Mouse (Mus musculus) hindbrain, embryonic 13.5 days (tissue): ENCODE data around the gene Slc5a10. TPM values are rescaled to one million over a fixed set of nuclear protein-coding genes. Genes with fewer than 3 reads are reported as not detected.
A peak's percentile ranks its signal among the peaks of the same experiment; 100 is the strongest.

ENCODE experiments used
- ATAC-seq: fragments of 200-750 bp; cut with Nextera tagmentation; 2 replicates; pipeline ENCODE4 v1.8.0; 2017; ENCODE audit warnings: moderate TSS enrichment; ENCODE audit not compliant: low FRiP score
- H3K27ac ChIP-seq: fragments of 300-500 bp; sonication (generic); 2 replicates; pipeline ENCODE4 v1.5.1; 2015; ENCODE audit warnings: inconsistent platforms, mild to moderate bottlenecking, moderate library complexity
- H3K27me3 ChIP-seq: fragments of 300-500 bp; sonication (generic); 2 replicates; pipeline ENCODE4 v1.6.1; 2015; ENCODE audit warnings: mild to moderate bottlenecking, inconsistent platforms
- H3K36me3 ChIP-seq: fragments of 300-500 bp; sonication (generic); 2 replicates; pipeline ENCODE4 v1.6.1; 2015; ENCODE audit warnings: mild to moderate bottlenecking, inconsistent platforms
- H3K4me1 ChIP-seq: fragments of 300-500 bp; sonication (generic); replicated peaks from 2 replicates; pipeline ENCODE4 v1.6.1; 2015; ENCODE audit warnings: inconsistent platforms
- H3K4me2 ChIP-seq: fragments of 300-500 bp; sonication (generic); 2 replicates; pipeline ENCODE4 v1.6.1; 2015; ENCODE audit warnings: inconsistent platforms, mild to moderate bottlenecking, moderate library complexity
- H3K4me3 ChIP-seq: fragments of 300-500 bp; sonication (generic); 2 replicates; pipeline ENCODE4 v1.5.1; 2015; ENCODE audit warnings: mild to moderate bottlenecking, inconsistent platforms
- H3K9ac ChIP-seq: fragments of 300-500 bp; sonication (generic); 2 replicates; pipeline ENCODE4 v1.6.1; 2015; ENCODE audit warnings: mild to moderate bottlenecking, inconsistent platforms
- H3K9me3 ChIP-seq: fragments of 300-500 bp; sonication (generic); 2 replicates; pipeline ENCODE4 v1.6.1; 2016; ENCODE audit warnings: inconsistent platforms
- WGBS: fragments of 180-500 bp; shearing (Covaris S2); methylation state at CpG from one replicate; pipeline ENCODE4 v1.1.7; 2015; 5-methylcytosine and 5-hydroxymethylcytosine counted together
- polyA plus RNA-seq: library from polyadenylated mRNA; unstranded; fragments of >200 nt; fragmentation: Nextera tagmentation; extraction: Ambion mirVana; gene quantifications from 2 replicates; pipeline ENCODE4 v1.2.1, GENCODE M21; 2015

Slc5a10 gene
- polyA plus RNA-seq, result not detected in 2 replicates

- WGBS, result 95% methylated on average over 3 of the region's 3 CpGs
- Histone ChIP-seq H3K4me2 (no peak within 1 kb of the TSS), H3K27ac (no peak within 1 kb of the TSS), H3K27me3 (no peaks in the 10 kb centered on the region), H3K9ac (no peak within 1 kb of the TSS), H3K4me3 (no peak within 1 kb of the TSS), H3K36me3 (no peaks in the 10 kb centered on the region), H3K9me3 (no peaks in the 10 kb centered on the region), H3K4me1 (peaks cover 9% of the 10 kb centered on the region)
- no peak for ATAC-seq
These were observed at the start of gene Slc5a10 for GRCm38 (mm10) chr11:61720636-61721035. Gene Slc5a10, minus strand, starts transcription at chr11:61720826.

- Histone ChIP-seq H3K4me2 (peak within 1 kb of the TSS; percentile 70), H3K9me3 (no peaks in the 10 kb centered on the region)
- WGBS, result under 1% methylated on average over 51 of the region's 51 CpGs
These were observed 41.2 kb upstream of the Slc5a10 start, which contains the start of gene Prpsap2 for GRCm38 (mm10) chr11:61761584-61762407. Gene Prpsap2, minus strand, starts transcription at chr11:61762088.

GRCm38 (mm10) chr11:61760518-61760917, 39.9 kb upstream of the Slc5a10 start:
- WGBS, result 72% methylated on average over 5 of the region's 5 CpGs

More at GRCm38 (mm10) chr11:61761584-61762407, 41.2 kb upstream of the Slc5a10 start, which contains the start of gene Prpsap2:
- H3K4me3 ChIP-seq, result peak within 1 kb of the TSS; percentile 58
- peak within 1 kb of the TSS; percentile 79 for H3K9ac ChIP-seq
- H3K36me3 ChIP-seq, result 0 out of 2 replicates have a peak, but pooled peaks cover 5% of the 10 kb centered on the region
- H3K4me1 ChIP-seq, result peaks cover 24% of the 10 kb centered on the region
- H3K27me3 ChIP-seq, result no peaks in the 10 kb centered on the region
- peak within 1 kb of the TSS; percentile 91 for H3K27ac ChIP-seq
- ATAC-seq, result peak; percentile 93

GRCm38 (mm10) chr11:61757151-61757550, 36.5 kb upstream of the Slc5a10 start:
- no peaks in the 10 kb centered on the region for H3K27me3 ChIP-seq
- no peak overlapping the region for H3K27ac ChIP-seq
- no peaks in the 10 kb centered on the region for H3K9me3 ChIP-seq
- no peak for ATAC-seq
- H3K4me3 ChIP-seq, result no peak overlapping the region
- no peak overlapping the region for H3K9ac ChIP-seq
- no peak overlapping the region for H3K4me2 ChIP-seq
- peaks cover 43% of the 10 kb centered on the region for H3K36me3 ChIP-seq
- 85% methylated on average over 2 of the region's 2 CpGs for WGBS
- H3K4me1 ChIP-seq, result peaks cover 24% of the 10 kb centered on the region

More at GRCm38 (mm10) chr11:61760518-61760917, 39.9 kb upstream of the Slc5a10 start:
- Histone ChIP-seq H3K4me2 (peak overlapping the region; percentile 70), H3K27ac (no peak overlapping the region), H3K36me3 (peaks cover 15% of the 10 kb centered on the region), H3K4me1 (peaks cover 24% of the 10 kb centered on the region), H3K27me3 (no peaks in the 10 kb centered on the region), H3K9me3 (no peaks in the 10 kb centered on the region), H3K4me3 (peak overlapping the region; percentile 58), H3K9ac (no peak overlapping the region)
- ATAC-seq, result no peak

- Histone ChIP-seq H3K4me2 (no peak overlapping the region), H3K4me1 (no peaks in the 10 kb centered on the region; the same call in 1 of the 2 replicates), H3K27ac (no peak overlapping the region), H3K4me3 (no peak overlapping the region), H3K27me3 (no peaks in the 10 kb centered on the region), H3K36me3 (peaks cover 84% of the 10 kb centered on the region), H3K9me3 (no peaks in the 10 kb centered on the region), H3K9ac (no peak overlapping the region)
- 83% methylated on average over 5 of the region's 5 CpGs for WGBS
- no peak for ATAC-seq
These were observed 31.0 kb upstream of the Slc5a10 start for GRCm38 (mm10) chr11:61751612-61752011.

- Histone ChIP-seq H3K4me2 (no peak overlapping the region), H3K27ac (no peak overlapping the region), H3K9me3 (no peaks in the 10 kb centered on the region), H3K27me3 (no peaks in the 10 kb centered on the region), H3K9ac (no peak overlapping the region), H3K36me3 (peaks cover 86% of the 10 kb centered on the region), H3K4me3 (no peak overlapping the region), H3K4me1 (no peaks in the 10 kb centered on the region; the same call in 1 of the 2 replicates)
- no peak for ATAC-seq
- 73% methylated on average over 3 of the region's 3 CpGs for WGBS
These were observed 26.5 kb upstream of the Slc5a10 start for GRCm38 (mm10) chr11:61747161-61747560.

GRCm38 (mm10) chr11:61745781-61746180, 25.2 kb upstream of the Slc5a10 start:
- H3K4me1 ChIP-seq, result no peaks in the 10 kb centered on the region; the same call in 1 of the 2 replicates
- ATAC-seq, result no peak
- H3K4me2 ChIP-seq, result no peak overlapping the region
- no peak overlapping the region for H3K9ac ChIP-seq
- H3K27me3 ChIP-seq, result no peaks in the 10 kb centered on the region
- 96% methylated on average over 9 of the region's 9 CpGs for WGBS
- H3K27ac ChIP-seq, result no peak overlapping the region
- H3K9me3 ChIP-seq, result no peaks in the 10 kb centered on the region
- peaks cover 84% of the 10 kb centered on the region for H3K36me3 ChIP-seq
- no peak overlapping the region for H3K4me3 ChIP-seq

- peaks cover 85% of the 10 kb centered on the region for H3K36me3 ChIP-seq
- no peak overlapping the region for H3K4me3 ChIP-seq
- H3K9me3 ChIP-seq, result no peaks in the 10 kb centered on the region
- no peaks in the 10 kb centered on the region; the same call in 1 of the 2 replicates for H3K4me1 ChIP-seq
- no peak for ATAC-seq
- H3K27me3 ChIP-seq, result no peaks in the 10 kb centered on the region
- no peak overlapping the region for H3K4me2 ChIP-seq
- no peak overlapping the region for H3K9ac ChIP-seq
- WGBS, result 70% methylated on average over 3 of the region's 3 CpGs
- no peak overlapping the region for H3K27ac ChIP-seq
These were observed 23.8 kb upstream of the Slc5a10 start for GRCm38 (mm10) chr11:61744460-61744859.

- 46% methylated on average over 3 of the region's 3 CpGs for WGBS
- no peak for ATAC-seq
- peaks cover 85% of the 10 kb centered on the region for H3K36me3 ChIP-seq
- no peak overlapping the region for H3K4me3 ChIP-seq
- no peaks in the 10 kb centered on the region; the same call in 1 of the 2 replicates for H3K4me1 ChIP-seq
- H3K27me3 ChIP-seq, result no peaks in the 10 kb centered on the region
- no peaks in the 10 kb centered on the region for H3K9me3 ChIP-seq
- H3K27ac ChIP-seq, result no peak overlapping the region
- H3K4me2 ChIP-seq, result no peak overlapping the region
- peak overlapping the region; percentile 26; the same call in 1 of the 2 replicates for H3K9ac ChIP-seq
These were observed 23.1 kb upstream of the Slc5a10 start for GRCm38 (mm10) chr11:61743768-61744167.

- Histone ChIP-seq H3K27ac (no peak overlapping the region), H3K4me1 (no peaks in the 10 kb centered on the region), H3K9me3 (no peaks in the 10 kb centered on the region), H3K4me3 (no peak overlapping the region), H3K36me3 (peaks cover 89% of the 10 kb centered on the region), H3K9ac (no peak overlapping the region), H3K4me2 (no peak overlapping the region), H3K27me3 (no peaks in the 10 kb centered on the region)
- 98% methylated on average over 1 of the region's 1 CpGs for WGBS
- ATAC-seq, result no peak
These were observed 19.9 kb upstream of the Slc5a10 start for GRCm38 (mm10) chr11:61740500-61740899.

- Histone ChIP-seq H3K9ac (no peak overlapping the region), H3K4me2 (no peak overlapping the region), H3K9me3 (no peaks in the 10 kb centered on the region), H3K4me3 (no peak overlapping the region), H3K27me3 (no peaks in the 10 kb centered on the region), H3K36me3 (peaks cover 95% of the 10 kb centered on the region), H3K27ac (no peak overlapping the region), H3K4me1 (no peaks in the 10 kb centered on the region)
- no peak for ATAC-seq
- 87% methylated on average over 1 of the region's 1 CpGs for WGBS
These were observed 16.7 kb upstream of the Slc5a10 start for GRCm38 (mm10) chr11:61737290-61737689.

- Histone ChIP-seq H3K36me3 (peaks cover 89% of the 10 kb centered on the region), H3K9ac (no peak overlapping the region), H3K4me2 (no peak overlapping the region), H3K4me1 (no peaks in the 10 kb centered on the region), H3K27ac (no peak overlapping the region), H3K4me3 (no peak overlapping the region), H3K9me3 (no peaks in the 10 kb centered on the region), H3K27me3 (no peaks in the 10 kb centered on the region)
- WGBS, result 94% methylated on average over 7 of the region's 7 CpGs
- no peak for ATAC-seq
These were observed 12.0 kb upstream of the Slc5a10 start for GRCm38 (mm10) chr11:61732672-61733071.
